Mouse (Mus musculus) macrophage (primary cell): ENCODE results near the gene Mepce. TPM values are rescaled to one million over a fixed set of nuclear protein-coding genes. Genes with fewer than 3 reads are reported as not detected.

Experiments
- H3K27ac ChIP-seq: fragments of 350-480 bp; formaldehyde crosslinking; 2 replicates; pipeline ENCODE4 v1.9.0; 2021
- H3K36me3 ChIP-seq: fragments of 350-480 bp; formaldehyde crosslinking; 2 replicates; pipeline ENCODE4 v1.9.0; 2021; ENCODE audit errors: inconsistent target
- H3K4me3 ChIP-seq: fragments of 350-480 bp; formaldehyde crosslinking; 2 replicates; pipeline ENCODE4 v1.9.0; 2021; ENCODE audit errors: inconsistent target
- H3K79me2 ChIP-seq: fragments of 350-480 bp; formaldehyde crosslinking; 2 replicates; pipeline ENCODE4 v1.9.0; 2021; ENCODE audit errors: inconsistent target
- WGBS: methylation state at CpG from one replicate; pipeline ENCODE4 v1.1.7; 2026; ENCODE audit warnings: inconsistent platforms; ENCODE audit not compliant: missing documents; 5-methylcytosine and 5-hydroxymethylcytosine counted together
- polyA plus RNA-seq: library from polyadenylated mRNA; stranded (reverse); fragments of 250-400 nt; gene quantifications from 3 replicates; pipeline ENCODE4 v1.2.4, GENCODE M21; 2018; ENCODE audit warnings: inconsistent platforms

The Mepce gene
- polyA plus RNA-seq, 1 experiment from 2014 or later = 26.6 TPM

- 95% methylated on average over 4 of the region's 4 CpGs for WGBS
- H3K36me3 ChIP-seq = no peaks in the 10 kb centered on the region
- no peak overlapping the region for H3K27ac ChIP-seq
- no peaks in the 10 kb centered on the region for H3K79me2 ChIP-seq
- no peak overlapping the region for H3K4me3 ChIP-seq
Measured at GRCm38 (mm10) chr5:137822126-137822525, 34.7 kb upstream of the Mepce start.

GRCm38 (mm10) chr5:137817466-137818222 is 30.2 kb upstream of the Mepce start:
- Histone ChIP-seq H3K36me3 (no peaks in the 10 kb centered on the region), H3K79me2 (no peaks in the 10 kb centered on the region), H3K4me3 (no peak overlapping the region), H3K27ac (peak overlapping the region; percentile 46)
- WGBS = 55% methylated on average over 4 of the region's 4 CpGs

GRCm38 (mm10) chr5:137808316-137808715 is 20.9 kb upstream of the Mepce start:
- Histone ChIP-seq H3K27ac (no peak overlapping the region), H3K79me2 (no peaks in the 10 kb centered on the region), H3K36me3 (no peaks in the 10 kb centered on the region), H3K4me3 (no peak overlapping the region)
- 100% methylated on average over 5 of the region's 5 CpGs for WGBS

- WGBS = 92% methylated on average over 1 of the region's 1 CpGs
- Histone ChIP-seq H3K27ac (no peak overlapping the region), H3K79me2 (no peaks in the 10 kb centered on the region), H3K36me3 (no peaks in the 10 kb centered on the region), H3K4me3 (no peak overlapping the region)
Measured at GRCm38 (mm10) chr5:137806158-137806557, 18.7 kb upstream of the Mepce start.

- 96% methylated on average over 3 of the region's 3 CpGs for WGBS
- Histone ChIP-seq H3K27ac (no peak overlapping the region), H3K79me2 (no peaks in the 10 kb centered on the region), H3K36me3 (no peaks in the 10 kb centered on the region), H3K4me3 (no peak overlapping the region)
Measured at GRCm38 (mm10) chr5:137800917-137801316, 13.5 kb upstream of the Mepce start.

- Histone ChIP-seq H3K4me3 (no peak overlapping the region), H3K79me2 (no peaks in the 10 kb centered on the region)
Measured at GRCm38 (mm10) chr5:137796606-137797005, 9.2 kb upstream of the Mepce start.

GRCm38 (mm10) chr5:137791553-137791952 is 4.1 kb upstream of the Mepce start:
- H3K4me3 ChIP-seq = no peak overlapping the region
- H3K27ac ChIP-seq = no peak overlapping the region
- H3K36me3 ChIP-seq = no peaks in the 10 kb centered on the region
- no peaks in the 10 kb centered on the region for H3K79me2 ChIP-seq

More at GRCm38 (mm10) chr5:137796606-137797005, 9.2 kb upstream of the Mepce start:
- Histone ChIP-seq H3K36me3 (no peaks in the 10 kb centered on the region), H3K27ac (no peak overlapping the region)
- 58% methylated on average over 3 of the region's 3 CpGs for WGBS

GRCm38 (mm10) chr5:137788946-137789531 is 1.6 kb upstream of the Mepce start:
- no peak overlapping the region for H3K4me3 ChIP-seq
- WGBS = 80% methylated on average over 2 of the region's 2 CpGs
- no peak overlapping the region for H3K27ac ChIP-seq
- peaks cover 15% of the 10 kb centered on the region for H3K79me2 ChIP-seq
- no peaks in the 10 kb centered on the region for H3K36me3 ChIP-seq

GRCm38 (mm10) chr5:137788171-137788570 is 716 bp upstream of the Mepce start:
- WGBS = 76% methylated on average over 23 of the region's 24 CpGs
- Histone ChIP-seq H3K4me3 (no peak overlapping the region), H3K36me3 (peaks cover 2% of the 10 kb centered on the region; the same call in 1 of the 2 replicates), H3K79me2 (peaks cover 24% of the 10 kb centered on the region), H3K27ac (no peak overlapping the region)

GRCm38 (mm10) chr5:137786109-137786942 is 1.1 kb downstream of the Mepce start:
- Histone ChIP-seq H3K79me2 (peaks cover 41% of the 10 kb centered on the region), H3K4me3 (peak overlapping the region; percentile 57), H3K36me3 (peaks cover 19% of the 10 kb centered on the region), H3K27ac (peak overlapping the region; percentile 96)
- under 1% methylated on average over 76 of the region's 79 CpGs for WGBS

GRCm38 (mm10) chr5:137785164-137786031 is 2.1 kb downstream of the Mepce start:
- 2% methylated on average over 44 of the region's 62 CpGs for WGBS
- H3K36me3 ChIP-seq = peaks cover 19% of the 10 kb centered on the region
- H3K4me3 ChIP-seq = peak overlapping the region; percentile 57
- H3K27ac ChIP-seq = peak overlapping the region; percentile 56
- peaks cover 44% of the 10 kb centered on the region for H3K79me2 ChIP-seq

GRCm38 (mm10) chr5:137784546-137784945 is 2.9 kb downstream of the Mepce start:
- 77% methylated on average over 8 of the region's 14 CpGs for WGBS
- peaks cover 19% of the 10 kb centered on the region for H3K36me3 ChIP-seq
- peaks cover 53% of the 10 kb centered on the region for H3K79me2 ChIP-seq
- H3K27ac ChIP-seq = no peak overlapping the region
- peak overlapping the region; percentile 57; the same call in 1 of the 2 replicates for H3K4me3 ChIP-seq

- Histone ChIP-seq H3K79me2 (peaks cover 54% of the 10 kb centered on the region), H3K4me3 (no peak overlapping the region), H3K36me3 (peaks cover 19% of the 10 kb centered on the region), H3K27ac (no peak overlapping the region)
- 68% methylated on average over 9 of the region's 9 CpGs for WGBS
Measured at GRCm38 (mm10) chr5:137783901-137784540, 3.4 kb downstream of the Mepce start.
